Mouse (Mus musculus) cerebellum, postnatal 4 days (tissue): ENCODE measurements around the gene Trmt10b.

Source experiments
- DNase-seq, 2 experiments: peaks; one replicate each; pipeline ENCODE4 v3.0.0; 2022; ENCODE audit warnings: low spot score in 2 of 2, mixed read lengths in 1 of 2

Gene Trmt10b

DNA sequence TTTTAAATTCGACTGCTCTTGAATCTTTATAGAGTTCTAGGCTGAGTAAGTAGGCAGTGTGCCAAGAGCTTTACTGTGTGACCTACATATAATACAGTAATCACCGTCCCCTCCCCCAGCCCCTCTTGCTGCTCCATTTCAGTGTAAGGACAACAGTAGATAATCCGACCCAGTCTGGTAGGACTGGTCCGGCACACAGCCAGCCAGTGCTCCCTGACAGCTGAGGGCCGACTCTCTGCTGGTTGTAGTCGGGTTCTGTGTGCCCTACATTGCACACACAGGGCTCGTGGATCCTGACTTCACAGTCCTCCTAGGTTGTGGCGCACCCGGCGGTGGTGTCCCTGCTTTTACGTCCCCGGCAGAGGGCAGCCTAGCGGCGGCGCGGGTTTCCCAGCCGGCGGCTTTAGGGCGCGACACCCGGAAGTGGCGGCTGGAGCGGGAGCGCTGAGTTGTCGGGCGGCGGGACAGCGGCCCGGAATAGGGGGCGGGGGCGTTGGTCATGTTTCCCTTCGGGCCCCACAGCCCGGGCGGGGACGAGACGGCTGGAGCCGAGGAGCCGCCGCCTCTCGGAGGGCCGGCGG lies 44.8 kb downstream of the Trmt10b start, which contains the start of gene Dcaf10:
Gene Dcaf10, plus strand, starts transcription at position 433 of the 581 bp plus-strand sequence.
- peak; percentile 95 to 96 for DNase-seq

GRCm38 (mm10) chr4:45342286-45343155 lies 45.6 kb downstream of the Trmt10b start, which contains the start of gene Exosc3:
Gene Exosc3, minus strand, starts transcription at chr4:45342732.
- DNase-seq, result peak in 1 of 2 experiments; percentile 25

DNA sequence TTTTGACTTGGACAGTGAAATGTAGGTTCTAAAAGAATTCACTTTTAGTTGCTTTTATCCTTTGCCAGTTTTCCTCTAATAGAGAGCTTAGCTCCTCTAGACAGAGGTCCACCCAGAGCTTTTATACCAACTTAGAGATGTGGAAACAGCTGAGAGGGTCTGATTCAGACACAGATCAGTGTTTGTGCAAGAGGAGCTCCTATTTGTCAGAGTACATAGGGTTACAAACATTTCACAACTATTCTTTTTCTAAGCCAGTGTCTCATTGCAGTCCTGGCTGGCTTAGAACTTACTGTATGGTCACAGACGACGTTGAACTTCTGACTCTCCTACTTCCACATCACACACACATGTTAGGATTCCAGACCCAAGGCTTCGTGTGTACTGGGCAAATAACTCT lies 59.7 kb downstream of the Trmt10b start:
- no peak for DNase-seq
